Mouse (Mus musculus) myocyte (in vitro differentiated cells): Measurements from ENCODE around the gene Rimbp2.

Experiments used
- CEBPB ChIP-seq: IDR thresholded peaks from 2 replicates; pipeline ENCODE4 v1.6.1; 2011; ENCODE audit warnings: mild to moderate bottlenecking, moderate library complexity; ENCODE audit not compliant: poor library complexity, insufficient read depth, severe bottlenecking
- E2F4 ChIP-seq: IDR thresholded peaks from one replicate; pipeline ENCODE4 v1.6.1; 2011; ENCODE audit warnings: mild to moderate bottlenecking, control low read depth, moderate library complexity; ENCODE audit not compliant: insufficient read depth
- MAX ChIP-seq: IDR thresholded peaks from one replicate; pipeline ENCODE4 v1.6.1; 2011; ENCODE audit warnings: low read depth, mild to moderate bottlenecking, control low read depth
- MYOD1 ChIP-seq, 3 experiments: IDR thresholded peaks; one replicate each; pipeline ENCODE4 v1.6.1; 2011; ENCODE audit warnings: control low read depth in 2 of 3, low read depth in 2 of 3, mild to moderate bottlenecking in 2 of 3, moderate library complexity in 1 of 3; ENCODE audit not compliant: insufficient read length in 2 of 3, control insufficient read depth in 1 of 3
- MYOG ChIP-seq, 3 experiments: IDR thresholded peaks; one replicate each; pipeline ENCODE4 v1.6.1; 2011; ENCODE audit warnings: control low read depth in 2 of 3, low read depth in 2 of 3, mild to moderate bottlenecking in 2 of 3; ENCODE audit not compliant: insufficient read length in 2 of 3, control insufficient read depth in 1 of 3, insufficient read depth in 1 of 3
- POLR2A ChIP-seq: IDR thresholded peaks from one replicate; pipeline ENCODE4 v1.6.1; 2011; ENCODE audit warnings: low read depth, mild to moderate bottlenecking, control low read depth, moderate library complexity; ENCODE audit not compliant: insufficient read length
- POLR2AphosphoS2 ChIP-seq: IDR thresholded peaks from one replicate; pipeline ENCODE4 v1.6.1; 2011; ENCODE audit warnings: low read depth, control low read depth; ENCODE audit not compliant: insufficient read length
- REST ChIP-seq: IDR thresholded peaks from one replicate; pipeline ENCODE4 v1.6.1; 2011; ENCODE audit warnings: mild to moderate bottlenecking, control low read depth, moderate library complexity; ENCODE audit not compliant: insufficient read depth, insufficient read length
- TCF12 ChIP-seq: IDR thresholded peaks from one replicate; pipeline ENCODE4 v1.6.1; 2011; ENCODE audit warnings: mild to moderate bottlenecking, control low read depth; ENCODE audit not compliant: poor library complexity, insufficient read depth, severe bottlenecking
- TCF3 ChIP-seq: IDR thresholded peaks from one replicate; pipeline ENCODE4 v1.6.1; 2011; ENCODE audit warnings: low read depth, control low read depth; ENCODE audit not compliant: insufficient read length
- USF1 ChIP-seq: IDR thresholded peaks from one replicate; pipeline ENCODE4 v1.6.1; 2011; ENCODE audit warnings: low read depth, mild to moderate bottlenecking, control low read depth, moderate library complexity

DNA sequence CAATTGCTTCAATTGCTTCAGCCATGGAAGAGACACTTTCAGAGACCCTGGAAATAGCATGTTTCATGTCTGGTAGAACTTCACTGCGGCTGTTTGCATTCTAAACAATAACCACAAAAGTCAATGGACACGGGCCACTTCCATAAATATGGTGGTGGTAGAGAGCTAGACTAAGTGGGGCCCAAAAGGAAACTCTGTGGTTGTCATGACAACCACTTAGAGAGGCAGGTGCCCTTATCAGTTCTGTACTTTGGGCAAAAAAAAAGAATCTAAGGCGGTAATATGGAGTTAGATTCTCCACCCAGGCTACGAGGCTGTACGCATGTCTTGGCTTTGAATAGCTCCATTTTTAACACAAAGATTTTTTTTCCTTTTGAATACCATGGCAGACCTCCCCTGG, 86.5 kb downstream of the Rimbp2 start:
- TF ChIP-seq TCF12 (no peak), MYOG (IDR thresholded peaks at IDR 0.05; ENCODE audit: control insufficient read depth in 1 of 3, insufficient read depth in 1 of 3, insufficient read length in 2 of 3, low read depth in 2 of 3) (no peak), REST (no peak), POLR2A (no peak), TCF3 (no peak), E2F4 (no peak), USF1 (no peak), CEBPB (no peak), POLR2AphosphoS2 (no peak), MAX (no peak), MYOD1 (IDR thresholded peaks at IDR 0.05; ENCODE audit: control insufficient read depth in 1 of 3, insufficient read length in 2 of 3, low read depth in 2 of 3) (no peak)
